Mouse (Mus musculus) hindbrain, embryonic 16.5 days (tissue): ENCODE measurements around the gene Mapk10. TPM values are rescaled to one million over a fixed set of nuclear protein-coding genes. Genes with fewer than 3 reads are reported as not detected.

ENCODE experiments used
- ATAC-seq: fragments of 200-750 bp; cut with Nextera tagmentation; 2 replicates; pipeline ENCODE4 v1.8.0; 2017; ENCODE audit warnings: moderate TSS enrichment, moderate library complexity
- H3K27ac ChIP-seq: fragments of 300-500 bp; sonication (generic); 2 replicates; pipeline ENCODE4 v1.5.1; 2014; ENCODE audit warnings: low read depth, mild to moderate bottlenecking, control low read depth, low read length, moderate library complexity
- H3K27me3 ChIP-seq: fragments of 300-500 bp; sonication (generic); replicated peaks from 2 replicates; pipeline ENCODE4 v1.6.1; 2014; ENCODE audit warnings: low read length; ENCODE audit not compliant: control insufficient read depth, insufficient read depth
- H3K36me3 ChIP-seq: fragments of 300-500 bp; sonication (generic); 2 replicates; pipeline ENCODE4 v1.6.1; 2014; ENCODE audit warnings: mild to moderate bottlenecking, low read length, moderate library complexity, mixed read lengths; ENCODE audit not compliant: control insufficient read depth, insufficient read depth
- H3K4me1 ChIP-seq: fragments of 300-500 bp; sonication (generic); 2 replicates; pipeline ENCODE4 v1.6.1; 2014; ENCODE audit warnings: low read depth, low read length; ENCODE audit not compliant: control insufficient read depth, insufficient read depth
- H3K4me2 ChIP-seq: fragments of 300-500 bp; sonication (generic); 2 replicates; pipeline ENCODE4 v1.6.1; 2014; ENCODE audit warnings: mild to moderate bottlenecking, low read length, control low read depth, moderate library complexity
- H3K4me3 ChIP-seq: fragments of 300-500 bp; sonication (generic); 2 replicates; pipeline ENCODE4 v1.5.1; 2014; ENCODE audit warnings: mild to moderate bottlenecking, low read length, control low read depth, moderate library complexity
- H3K9ac ChIP-seq: fragments of 300-500 bp; sonication (generic); 2 replicates; pipeline ENCODE4 v1.6.1; 2014; ENCODE audit warnings: low read depth, mild to moderate bottlenecking, control low read depth, low read length, moderate library complexity
- H3K9me3 ChIP-seq: fragments of 300-500 bp; sonication (generic); 2 replicates; pipeline ENCODE4 v1.6.1; 2014; ENCODE audit warnings: mild to moderate bottlenecking, low read length, moderate library complexity; ENCODE audit not compliant: control insufficient read depth
- whole genome bisulfite sequencing: fragments of 180-500 bp; shearing (Covaris S2); extraction: QIAGEN DNeasy Blood & Tissue Kit; methylation state at CpG from one replicate; pipeline ENCODE4 v1.1.7; 2014; 5-methylcytosine and 5-hydroxymethylcytosine counted together
- polyA plus RNA-seq: library from polyadenylated mRNA; unstranded; fragments of >200 nt; fragmentation: Nextera tagmentation; extraction: Ambion mirVana; gene quantifications from 2 replicates; pipeline ENCODE4 v1.2.1, GENCODE M21; 2015

The Mapk10 gene
- polyA plus RNA-seq: 92.4 and 96.7 TPM in 2 replicates

DNA sequence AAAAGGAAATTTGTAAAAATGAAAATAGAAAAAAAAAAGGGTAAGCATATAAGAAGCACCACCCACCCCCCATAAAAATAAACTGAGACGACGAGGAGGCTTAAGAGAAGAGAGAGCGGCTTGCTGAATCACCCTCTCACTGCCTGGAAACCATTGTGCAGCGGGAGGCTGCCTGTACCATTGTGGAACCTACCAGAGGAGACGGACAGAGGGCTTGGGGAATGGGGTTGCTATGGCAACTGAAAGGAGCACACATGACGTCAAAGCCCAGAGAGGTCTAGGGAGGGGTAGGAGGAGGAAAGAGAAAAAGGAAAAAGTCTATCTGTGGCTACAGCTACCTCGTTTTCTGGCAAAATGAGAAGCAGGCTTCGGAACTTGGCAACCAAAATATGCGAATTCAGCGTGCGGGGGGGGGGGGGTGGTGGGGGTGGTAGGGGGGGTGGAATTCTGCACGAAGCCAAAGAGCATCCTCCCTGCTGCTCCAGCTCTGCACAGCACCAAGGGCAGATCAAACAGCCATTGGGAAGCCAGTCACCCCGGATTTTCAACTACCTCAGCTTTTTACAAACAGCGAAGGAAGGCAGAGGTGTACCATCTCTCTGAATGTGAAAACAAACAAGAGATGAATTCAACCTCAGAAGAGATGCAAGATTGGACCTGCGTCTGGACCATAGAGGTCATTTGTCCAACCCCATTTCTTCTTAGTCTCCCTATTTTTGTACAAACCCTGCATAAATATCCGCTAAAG lies at the start of gene Mapk10:
Gene Mapk10, minus strand, starts transcription at position 234 of the 748 bp plus-strand sequence.
- peak within 1 kb of the TSS; percentile 71 for H3K4me2 ChIP-seq
- no peaks in the 10 kb centered on the region for H3K27me3 ChIP-seq
- peak; percentile 98 for ATAC-seq
- H3K36me3 ChIP-seq: no peaks in the 10 kb centered on the region
- no peaks in the 10 kb centered on the region; the same call in 1 of the 2 replicates for H3K9me3 ChIP-seq
- H3K4me1 ChIP-seq: peaks cover 12% of the 10 kb centered on the region
- H3K9ac ChIP-seq: peak within 1 kb of the TSS; percentile 78
- H3K27ac ChIP-seq: peak within 1 kb of the TSS; percentile 91
- peak within 1 kb of the TSS; percentile 68 for H3K4me3 ChIP-seq
- 4% methylated on average over 16 of the region's 16 CpGs for WGBS

GRCm38 (mm10) chr5:103256144-103256543 lies 45.0 kb upstream of the Mapk10 start:
- Histone ChIP-seq H3K4me3 (no peak overlapping the region), H3K4me2 (no peak overlapping the region), H3K27ac (no peak overlapping the region), H3K4me1 (no peaks in the 10 kb centered on the region), H3K9ac (no peak overlapping the region), H3K9me3 (no peaks in the 10 kb centered on the region), H3K36me3 (no peaks in the 10 kb centered on the region), H3K27me3 (no peaks in the 10 kb centered on the region)
- ATAC-seq: no peak
- 91% methylated on average over 5 of the region's 5 CpGs for WGBS

DNA sequence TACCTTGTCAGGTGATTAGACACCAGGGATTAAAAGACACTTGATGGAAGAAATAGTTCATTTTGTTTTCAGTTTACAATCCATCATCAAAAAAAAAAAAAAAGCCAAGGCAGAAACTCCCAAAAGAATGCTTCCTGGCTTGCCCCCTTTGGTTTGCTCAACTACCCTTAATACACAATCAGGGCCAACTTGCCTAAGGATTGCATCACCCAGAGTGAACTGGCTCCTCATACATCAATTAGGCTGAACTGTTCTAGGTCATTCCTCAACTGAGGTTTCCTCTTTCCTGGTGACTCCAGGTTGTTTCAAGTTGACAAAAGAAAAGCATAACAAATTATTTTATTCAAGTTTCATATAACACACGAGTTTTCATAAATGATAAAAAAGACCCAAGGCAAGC lies 31.3 kb upstream of the Mapk10 start:
- Histone ChIP-seq H3K9ac (no peak overlapping the region), H3K9me3 (no peaks in the 10 kb centered on the region), H3K27ac (no peak overlapping the region), H3K4me1 (no peaks in the 10 kb centered on the region), H3K36me3 (no peaks in the 10 kb centered on the region), H3K4me3 (no peak overlapping the region), H3K27me3 (no peaks in the 10 kb centered on the region), H3K4me2 (no peak overlapping the region)
- ATAC-seq: no peak
- WGBS: 76% methylated on average over 1 of the region's 1 CpGs

GRCm38 (mm10) chr5:103231822-103232221 lies 20.7 kb upstream of the Mapk10 start:
- Histone ChIP-seq H3K9me3 (no peaks in the 10 kb centered on the region), H3K27ac (no peak overlapping the region), H3K36me3 (no peaks in the 10 kb centered on the region), H3K4me2 (no peak overlapping the region), H3K27me3 (no peaks in the 10 kb centered on the region), H3K4me1 (no peaks in the 10 kb centered on the region), H3K9ac (no peak overlapping the region), H3K4me3 (no peak overlapping the region)
- 93% methylated on average over 4 of the region's 4 CpGs for WGBS
- ATAC-seq: no peak

DNA sequence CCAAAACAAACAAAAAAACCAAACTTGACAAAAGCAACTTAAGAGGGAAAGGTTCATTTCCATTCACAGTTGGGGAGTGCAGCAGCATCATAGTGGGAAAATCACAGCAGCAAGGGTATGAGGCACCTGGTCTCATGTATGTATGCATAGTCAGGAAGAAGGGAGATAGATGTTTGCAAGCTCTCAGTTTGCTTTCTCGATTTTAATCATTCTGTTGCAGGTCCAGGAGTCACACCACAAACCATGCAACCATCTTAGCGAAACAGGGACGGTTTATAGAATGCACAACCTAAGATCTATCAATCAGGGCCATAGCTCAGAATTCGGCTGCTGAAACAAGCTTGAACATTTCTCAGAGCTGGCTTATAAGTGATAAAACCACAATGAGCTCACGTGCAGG lies 19.2 kb upstream of the Mapk10 start:
- Histone ChIP-seq H3K4me2 (no peak overlapping the region), H3K27ac (no peak overlapping the region), H3K36me3 (no peaks in the 10 kb centered on the region), H3K9ac (no peak overlapping the region), H3K4me3 (no peak overlapping the region), H3K4me1 (no peaks in the 10 kb centered on the region), H3K27me3 (no peaks in the 10 kb centered on the region), H3K9me3 (no peaks in the 10 kb centered on the region)
- 89% methylated on average over 5 of the region's 5 CpGs for WGBS
- no peak for ATAC-seq

DNA sequence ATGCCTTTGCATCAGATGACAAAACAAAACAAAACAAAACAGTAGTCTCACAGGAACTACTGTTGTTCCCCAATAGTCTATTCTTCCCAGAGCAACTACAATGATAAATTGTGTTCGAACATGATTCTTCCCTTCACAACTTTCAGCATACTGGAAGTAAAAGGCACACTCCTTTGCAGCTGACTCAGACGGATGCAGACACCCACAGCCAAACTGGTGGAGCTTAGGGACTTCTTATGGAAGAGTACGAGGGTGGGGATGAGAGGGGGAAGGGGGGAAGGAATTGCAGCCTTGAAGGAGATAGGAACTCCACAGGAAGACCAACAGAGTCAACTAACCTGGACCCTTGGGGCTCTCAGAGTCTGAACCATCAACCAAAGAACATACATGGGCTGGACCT lies 18.2 kb upstream of the Mapk10 start:
- no peak overlapping the region for H3K4me2 ChIP-seq
- 77% methylated on average over 3 of the region's 3 CpGs for WGBS
- no peak for ATAC-seq

GRCm38 (mm10) chr5:103221997-103222396 lies 10.9 kb upstream of the Mapk10 start:
- no peaks in the 10 kb centered on the region for H3K36me3 ChIP-seq
- no peak overlapping the region for H3K27ac ChIP-seq
- ATAC-seq: no peak
- H3K27me3 ChIP-seq: no peaks in the 10 kb centered on the region
- no peaks in the 10 kb centered on the region for H3K4me1 ChIP-seq
- H3K4me3 ChIP-seq: no peak overlapping the region
- no peak overlapping the region for H3K4me2 ChIP-seq
- no peak overlapping the region for H3K9ac ChIP-seq
- no peaks in the 10 kb centered on the region for H3K9me3 ChIP-seq
- WGBS: 41% methylated on average over 2 of the region's 2 CpGs

More for the DNA sequence above, 18.2 kb upstream of the Mapk10 start:
- no peak overlapping the region for H3K9ac ChIP-seq
- no peak overlapping the region for H3K27ac ChIP-seq
- H3K4me3 ChIP-seq: no peak overlapping the region
- no peaks in the 10 kb centered on the region for H3K4me1 ChIP-seq
- H3K27me3 ChIP-seq: no peaks in the 10 kb centered on the region
- H3K36me3 ChIP-seq: no peaks in the 10 kb centered on the region
- H3K9me3 ChIP-seq: no peaks in the 10 kb centered on the region

DNA sequence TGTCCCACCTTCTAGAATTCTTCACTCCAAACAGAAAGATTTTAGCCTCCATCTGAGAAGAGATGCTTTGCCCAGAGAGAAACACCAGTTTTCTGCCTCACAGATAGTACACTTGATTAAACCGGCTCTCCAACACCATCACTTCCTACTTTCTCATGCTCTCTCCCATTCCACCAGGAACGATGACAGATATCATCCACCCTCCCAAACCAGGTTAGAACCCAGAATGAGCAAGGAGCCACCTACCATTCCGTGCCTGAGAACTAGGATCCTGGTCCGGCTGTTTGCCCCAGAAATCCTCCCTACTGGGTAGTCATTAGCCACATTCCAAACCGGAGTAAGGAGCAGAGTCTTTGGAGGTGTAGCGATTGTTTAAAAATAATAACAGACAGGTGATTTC lies 490 bp downstream of the Mapk10 start:
- peaks cover 12% of the 10 kb centered on the region for H3K4me1 ChIP-seq
- peak overlapping the region; percentile 68 for H3K4me3 ChIP-seq
- no peaks in the 10 kb centered on the region for H3K9me3 ChIP-seq
- peak overlapping the region; percentile 71 for H3K4me2 ChIP-seq
- peak overlapping the region; percentile 91 for H3K27ac ChIP-seq
- H3K27me3 ChIP-seq: no peaks in the 10 kb centered on the region
- H3K9ac ChIP-seq: peak overlapping the region; percentile 78
- WGBS: 10% methylated on average over 6 of the region's 6 CpGs
- peaks cover 1% of the 10 kb centered on the region; the same call in 1 of the 2 replicates for H3K36me3 ChIP-seq
- peak; percentile 34 for ATAC-seq

- ATAC-seq: no peak
- peak overlapping the region; percentile 68 for H3K4me3 ChIP-seq
- H3K27ac ChIP-seq: peak overlapping the region; percentile 84
- H3K9ac ChIP-seq: peak overlapping the region; percentile 78
- H3K27me3 ChIP-seq: no peaks in the 10 kb centered on the region
- no peaks in the 10 kb centered on the region for H3K9me3 ChIP-seq
- peaks cover 5% of the 10 kb centered on the region; the same call in 1 of the 2 replicates for H3K36me3 ChIP-seq
- H3K4me2 ChIP-seq: peak overlapping the region; percentile 71
- 19% methylated on average over 3 of the region's 3 CpGs for WGBS
- H3K4me1 ChIP-seq: peaks cover 12% of the 10 kb centered on the region
Measured at GRCm38 (mm10) chr5:103210018-103210417, 1.1 kb downstream of the Mapk10 start.
